Mouse (Mus musculus) stomach, postnatal 0 days (tissue): Measurements from ENCODE around the gene Rala.
"Not testable (repeated sequence)": the region's sequence is repeated elsewhere in the genome, so short reads cannot be mapped to it uniquely, and the experiment has no call there.

Experiments used
- CTCF ChIP-seq: IDR thresholded peaks from 2 replicates; pipeline ENCODE4 v1.5.1; 2016; ENCODE audit warnings: antibody characterized with exemption, low read depth, mild to moderate bottlenecking, moderate library complexity
- EP300 ChIP-seq: optimal IDR thresholded peaks from 2 replicates; pipeline ENCODE3; 2016; ENCODE audit warnings: antibody characterized with exemption

DNA sequence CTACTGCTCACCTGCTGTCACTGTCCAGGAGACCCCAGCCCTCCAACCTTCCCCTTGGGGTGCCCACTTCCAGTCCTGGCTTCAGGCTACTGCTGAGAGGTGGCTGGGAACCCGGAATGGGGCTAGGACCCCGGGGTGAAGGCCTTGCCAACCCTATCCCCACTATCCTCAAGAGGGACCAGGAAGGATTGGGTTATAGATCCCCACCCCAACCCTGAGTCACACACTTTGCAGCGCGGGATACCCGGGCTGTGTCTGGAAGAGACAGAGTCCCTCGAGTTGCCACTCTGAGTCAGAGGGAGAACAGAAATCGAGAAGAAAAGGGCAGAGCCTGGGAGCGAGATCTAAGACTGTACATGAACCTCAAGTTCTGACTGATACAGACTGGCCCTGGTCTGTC is 6.5 kb upstream of the Rala start:
- not testable (repeated sequence) for TF ChIP-seq CTCF, EP300
